Mouse (Mus musculus): ENCODE data around the gene Gm42878. TPM values are rescaled to one million over a fixed set of nuclear protein-coding genes. Genes with fewer than 3 reads are reported as not detected.
"Not testable (repeated sequence)": the region's sequence is repeated elsewhere in the genome, so short reads cannot be mapped to it uniquely, and the experiment has no call there.

Gm42878 gene
- polyA plus RNA-seq, 1 experiment = not detected

DNA sequence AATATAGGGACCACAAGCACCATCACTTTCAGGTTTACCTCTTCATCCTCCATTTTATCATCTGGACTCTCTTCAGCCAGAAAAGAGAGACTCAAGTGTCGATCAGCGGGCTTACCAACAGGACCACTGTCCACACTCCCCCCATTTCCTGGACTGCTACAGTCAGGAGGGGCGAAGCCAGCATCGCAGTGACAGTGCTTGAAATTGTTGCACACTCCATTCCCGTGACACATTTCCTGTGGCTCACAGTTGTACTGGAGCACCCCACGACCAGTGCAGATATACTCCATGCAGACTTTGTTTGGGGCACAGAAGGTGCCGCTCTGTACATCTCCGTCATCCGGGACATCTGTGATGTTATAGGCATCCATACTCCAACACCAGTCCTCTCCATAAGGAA is 26.3 kb downstream of the Gm42878 start:
- no peaks in the 10 kb centered on the region for H3K4me1 ChIP-seq (ENCODE audit: control insufficient read depth, insufficient read depth, low read length)
- no peak overlapping the region for H3K4me3 ChIP-seq (ENCODE audit: insufficient read depth, low read length)
- TF ChIP-seq POLR2A (IDR thresholded peaks at IDR 0.05; ENCODE audit: low read depth, low read length) = no peak
- no peak for TF ChIP-seq CTCF (IDR thresholded peaks at IDR 0.05; ENCODE audit: borderline replicate concordance, insufficient read depth, low read length)
- no peak overlapping the region for H3K27ac ChIP-seq (ENCODE audit: insufficient read depth, low read length)

DNA sequence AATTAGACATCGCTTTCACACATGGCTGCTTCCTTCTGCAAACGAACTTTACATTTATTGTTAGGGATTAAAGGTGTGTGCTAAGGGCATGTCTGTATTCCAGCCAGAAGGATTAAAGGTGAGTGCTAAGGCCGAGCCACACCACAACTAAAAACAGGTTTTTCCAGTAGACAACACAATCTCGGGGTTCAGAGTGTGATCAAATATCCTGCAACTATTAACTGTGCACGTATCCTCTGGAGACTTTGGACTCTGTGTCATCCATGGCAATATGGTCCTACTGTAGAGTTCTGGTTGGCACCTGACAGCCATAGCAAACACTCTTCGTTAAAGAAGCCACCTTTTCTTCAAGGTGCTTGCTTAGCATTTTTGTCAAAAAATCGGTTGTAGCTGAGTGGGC is 35.3 kb downstream of the Gm42878 start:
- H3K4me3 ChIP-seq (ENCODE audit: insufficient read depth, low read length) = no peak overlapping the region
- H3K27ac ChIP-seq (ENCODE audit: insufficient read depth, low read length) = no peak overlapping the region
- TF ChIP-seq POLR2A (IDR thresholded peaks at IDR 0.05; ENCODE audit: low read depth, low read length) (no peak), CTCF (IDR thresholded peaks at IDR 0.05; ENCODE audit: borderline replicate concordance, insufficient read depth, low read length) (no peak)
- no peaks in the 10 kb centered on the region for H3K4me1 ChIP-seq (ENCODE audit: control insufficient read depth, insufficient read depth, low read length)

DNA sequence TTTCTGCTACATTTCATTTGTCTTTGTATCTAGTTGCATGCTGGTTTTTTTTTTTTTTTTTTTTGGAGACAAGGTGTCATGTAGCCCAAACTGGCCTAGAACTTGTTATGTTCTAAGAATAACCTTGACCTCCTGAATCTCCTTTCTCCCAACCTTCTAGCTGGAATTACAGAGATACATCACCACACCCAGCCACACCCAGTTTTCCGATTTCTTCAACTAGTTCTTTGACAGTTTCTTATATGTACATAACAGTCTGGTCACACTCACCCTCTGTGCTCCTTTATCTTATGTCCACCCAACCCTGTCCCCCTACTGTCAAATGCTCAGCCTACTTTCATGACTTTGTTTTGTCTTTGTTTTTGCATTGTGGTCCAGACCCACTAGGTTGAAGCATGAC is 38.4 kb downstream of the Gm42878 start:
- Histone ChIP-seq H3K27ac (ENCODE audit: insufficient read depth, low read length) (no peak overlapping the region), H3K4me1 (ENCODE audit: control insufficient read depth, insufficient read depth, low read length) (no peaks in the 10 kb centered on the region), H3K4me3 (ENCODE audit: insufficient read depth, low read length) (no peak overlapping the region)
- no peak for TF ChIP-seq CTCF (IDR thresholded peaks at IDR 0.05; ENCODE audit: borderline replicate concordance, insufficient read depth, low read length)
- no peak for TF ChIP-seq POLR2A (IDR thresholded peaks at IDR 0.05; ENCODE audit: low read depth, low read length)

- Histone ChIP-seq H3K4me1 (ENCODE audit: control insufficient read depth, insufficient read depth, low read length) (no peaks in the 10 kb centered on the region), H3K27ac (ENCODE audit: insufficient read depth, low read length) (no peak within 1 kb of the TSS), H3K4me3 (ENCODE audit: insufficient read depth, low read length) (no peak within 1 kb of the TSS)
- TF ChIP-seq POLR2A (IDR thresholded peaks at IDR 0.05; ENCODE audit: low read depth, low read length) (no peak), CTCF (IDR thresholded peaks at IDR 0.05; ENCODE audit: borderline replicate concordance, insufficient read depth, low read length) (no peak)
Measured at GRCm38 (mm10) chr5:121503231-121503630, 42.1 kb downstream of the Gm42878 start, which contains the start of gene Adam1b. Gene Adam1b, minus strand, starts transcription at chr5:121503435.

DNA sequence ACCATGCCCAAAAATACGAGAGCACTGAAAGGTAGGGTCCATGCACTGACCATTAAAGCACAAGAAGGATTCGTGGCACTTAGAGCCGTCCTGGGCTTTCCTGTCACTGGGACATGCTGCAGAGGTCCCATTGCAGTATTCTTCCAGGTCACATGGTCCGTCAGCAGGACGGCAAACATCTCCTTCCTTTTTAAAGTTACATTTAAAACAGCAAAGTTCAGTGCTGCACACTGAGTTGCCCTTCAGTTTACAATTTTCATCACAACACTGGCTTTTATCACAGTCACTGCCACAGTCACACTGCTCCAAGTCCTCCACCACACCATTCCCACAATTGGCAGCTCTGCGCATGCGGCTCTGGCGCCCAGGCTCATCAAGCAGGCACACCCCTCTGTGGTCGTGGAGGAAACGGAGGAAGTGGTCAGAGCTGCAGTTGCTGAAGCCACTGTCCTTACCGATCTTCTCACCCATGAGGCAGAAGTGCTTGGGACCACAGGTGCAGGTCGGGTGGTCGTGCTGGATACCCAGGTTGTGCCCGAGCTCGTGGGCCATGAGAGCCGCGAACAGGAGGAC is 43.8 kb downstream of the Gm42878 start:
- H3K4me1 ChIP-seq (ENCODE audit: control insufficient read depth, insufficient read depth, low read length); H3K4me3 ChIP-seq (ENCODE audit: insufficient read depth, low read length); H3K27ac ChIP-seq (ENCODE audit: insufficient read depth, low read length): not testable (repeated sequence)

- Histone ChIP-seq H3K4me3 (ENCODE audit: insufficient read depth, low read length) (no peak overlapping the region), H3K27ac (ENCODE audit: insufficient read depth, low read length) (no peak overlapping the region), H3K4me1 (ENCODE audit: control insufficient read depth, insufficient read depth, low read length) (no peaks in the 10 kb centered on the region)
- no peak for TF ChIP-seq CTCF (IDR thresholded peaks at IDR 0.05; ENCODE audit: borderline replicate concordance, insufficient read depth, low read length)
- no peak for TF ChIP-seq POLR2A (IDR thresholded peaks at IDR 0.05; ENCODE audit: low read depth, low read length)
Measured at GRCm38 (mm10) chr5:121500719-121501118, 44.6 kb downstream of the Gm42878 start.

DNA sequence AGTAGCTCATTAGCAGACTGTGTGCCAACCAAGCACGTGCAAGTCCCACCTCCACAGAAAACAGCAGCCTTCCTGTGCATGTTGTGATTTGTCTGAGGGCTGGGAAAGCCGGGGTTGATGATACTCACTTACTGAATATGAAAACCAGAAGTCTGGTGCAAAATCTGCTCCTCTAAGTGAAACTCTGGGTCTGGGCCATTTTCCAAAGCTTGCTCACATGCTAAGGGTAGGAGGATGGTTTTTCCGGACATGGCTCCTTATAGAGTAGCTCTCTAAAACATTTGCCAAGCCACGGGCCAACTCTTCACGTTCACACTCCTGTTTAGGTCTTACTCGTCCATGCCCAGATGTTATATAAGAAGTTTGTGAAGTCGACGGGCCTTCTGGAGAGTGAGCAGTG is 52.0 kb downstream of the Gm42878 start:
- no peak overlapping the region for H3K4me3 ChIP-seq (ENCODE audit: insufficient read depth, low read length)
- no peak for TF ChIP-seq POLR2A (IDR thresholded peaks at IDR 0.05; ENCODE audit: low read depth, low read length)
- no peak for TF ChIP-seq CTCF (IDR thresholded peaks at IDR 0.05; ENCODE audit: borderline replicate concordance, insufficient read depth, low read length)
- H3K4me1 ChIP-seq (ENCODE audit: control insufficient read depth, insufficient read depth, low read length) = no peaks in the 10 kb centered on the region
- no peak overlapping the region for H3K27ac ChIP-seq (ENCODE audit: insufficient read depth, low read length)

GRCm38 (mm10) chr5:121484801-121485200 is 60.5 kb downstream of the Gm42878 start:
- no peak for TF ChIP-seq CTCF (IDR thresholded peaks at IDR 0.05; ENCODE audit: borderline replicate concordance, insufficient read depth, low read length)
- no peak for TF ChIP-seq POLR2A (IDR thresholded peaks at IDR 0.05; ENCODE audit: low read depth, low read length)
- Histone ChIP-seq H3K27ac (ENCODE audit: insufficient read depth, low read length) (no peak overlapping the region), H3K4me3 (ENCODE audit: insufficient read depth, low read length) (no peak overlapping the region), H3K4me1 (ENCODE audit: control insufficient read depth, insufficient read depth, low read length) (no peaks in the 10 kb centered on the region)

DNA sequence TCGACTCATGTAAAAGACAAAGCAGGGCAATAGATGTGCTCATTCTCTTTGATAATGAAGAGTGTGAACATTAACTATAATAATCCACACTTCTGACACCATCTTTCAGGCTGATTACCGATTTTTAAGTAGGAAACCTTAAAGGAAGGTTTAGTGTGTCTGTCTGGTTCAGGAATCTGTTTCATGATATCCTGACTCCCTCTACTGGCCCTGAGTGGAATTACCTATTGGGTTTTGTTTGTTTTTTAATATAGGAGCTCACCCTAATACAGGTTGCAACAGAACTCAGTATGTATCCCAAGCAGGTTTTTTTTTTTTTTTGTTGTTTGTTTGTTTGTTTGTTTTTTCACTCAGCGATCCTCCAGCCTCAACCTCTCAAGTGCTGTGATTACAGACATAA is 67.6 kb downstream of the Gm42878 start:
- H3K27ac ChIP-seq (ENCODE audit: insufficient read depth, low read length) = no peak overlapping the region
- H3K4me3 ChIP-seq (ENCODE audit: insufficient read depth, low read length) = no peak overlapping the region
- TF ChIP-seq POLR2A (IDR thresholded peaks at IDR 0.05; ENCODE audit: low read depth, low read length) (no peak), CTCF (IDR thresholded peaks at IDR 0.05; ENCODE audit: borderline replicate concordance, insufficient read depth, low read length) (no peak)
- no peaks in the 10 kb centered on the region for H3K4me1 ChIP-seq (ENCODE audit: control insufficient read depth, insufficient read depth, low read length)

DNA sequence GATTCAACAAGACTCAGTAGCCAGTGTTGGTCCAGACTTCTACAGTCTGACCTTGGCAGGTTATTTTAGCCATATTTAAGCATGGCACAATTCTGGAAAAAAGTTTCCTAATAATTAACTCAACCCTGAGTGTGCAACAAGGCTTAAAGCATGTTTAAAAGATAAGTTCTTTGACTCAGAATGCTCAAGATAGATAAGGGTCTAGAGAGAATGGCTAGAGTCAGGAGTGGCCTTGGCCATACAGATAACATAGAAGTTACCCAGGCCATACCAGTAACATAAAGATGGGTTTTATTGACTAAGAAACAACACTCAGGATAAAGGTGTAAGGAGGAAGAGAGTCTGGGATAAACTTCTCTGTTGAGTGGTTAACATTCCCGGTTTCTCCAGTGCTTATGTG is 69.2 kb downstream of the Gm42878 start:
- Histone ChIP-seq H3K4me1 (ENCODE audit: control insufficient read depth, insufficient read depth, low read length) (no peaks in the 10 kb centered on the region), H3K4me3 (ENCODE audit: insufficient read depth, low read length) (no peak overlapping the region), H3K27ac (ENCODE audit: insufficient read depth, low read length) (no peak overlapping the region)
- TF ChIP-seq POLR2A (IDR thresholded peaks at IDR 0.05; ENCODE audit: low read depth, low read length) = no peak
- TF ChIP-seq CTCF (IDR thresholded peaks at IDR 0.05; ENCODE audit: borderline replicate concordance, insufficient read depth, low read length) = no peak

GRCm38 (mm10) chr5:121474610-121475009 is 70.7 kb downstream of the Gm42878 start:
- TF ChIP-seq POLR2A (IDR thresholded peaks at IDR 0.05; ENCODE audit: low read depth, low read length) = no peak
- no peak for TF ChIP-seq CTCF (IDR thresholded peaks at IDR 0.05; ENCODE audit: borderline replicate concordance, insufficient read depth, low read length)
- no peak overlapping the region for H3K4me3 ChIP-seq (ENCODE audit: insufficient read depth, low read length)
- no peak overlapping the region for H3K27ac ChIP-seq (ENCODE audit: insufficient read depth, low read length)
- H3K4me1 ChIP-seq (ENCODE audit: control insufficient read depth, insufficient read depth, low read length) = no peaks in the 10 kb centered on the region

All from embryonic fibroblast, embryonic 13.5 days (primary cell).